Mouse (Mus musculus): ENCODE data around the gene Lrp6.

GRCm38 (mm10) chr6:134544093-134544492, 22.7 kb downstream of the Lrp6 start:
- TF ChIP-seq CTCF (IDR thresholded peaks at IDR 0.05; ENCODE audit: low read depth, low read length), result no peak
- TF ChIP-seq TAL1 (conservative IDR thresholded peaks at IDR 0.05; ENCODE audit: low read depth, low read length), result no peak
